ENCODE assay signal across 21 mouse cellular contexts in genomic region chr1:151285045-151285444, GRCm38 (mm10). TPM values are rescaled to one million over a fixed set of nuclear protein-coding genes. Genes with fewer than 3 reads are reported as not detected.
A peak's percentile ranks its signal among the peaks of the same experiment; 100 is the strongest.
DNase-seq lines count a peak whose midpoint lies in the region; ATAC-seq and TF ChIP-seq lines count a peak whose summit lies in the region.
"Had no signal": no experiment of that assay in that cellular context is flagged by ENCODE, and none has a peak within 500 bp of the region (broad histone marks: within the 10 kb centered on the region; RNA-seq: fewer than 3 reads in every experiment).

No protein-coding gene starts in this region.

- no peak for TF ChIP-seq CTCF in CH12.LX (conservative IDR thresholded peaks at IDR 0.05 in 1 of 2, IDR thresholded peaks at IDR 0.05 in 1 of 2; ENCODE audit: low read depth in 2 of 2, low read length in 2 of 2)

- DNase-seq in A20 (ENCODE audit: low read depth, low spot score) (peak; percentile 90), CH12.LX (ENCODE audit: extremely low read depth) (peak; percentile 91)
- DNase-seq in lung, postnatal 36 days = no peak
- DNase-seq in cerebellum, adult 11 months = no peak
- DNase-seq: adrenal gland, postnatal 25 days; B cell, adult 2 months; cerebellum, adult 11-12 months; cerebellum, adult 9-10 months; cerebellum, postnatal 25 days; forebrain, postnatal 0 days; gastrocnemius, postnatal 14 days; heart, postnatal 10 days had no signal

- in situ Hi-C loops in CH12.LX (cut with MboI; ENCODE audit: low pct_ligation_motif_present, low pct_unique_long_range_greater_than_20kb, low sequenced_read_pairs) = no loop called here

- no peaks in the 10 kb centered on the region for H3K27me3 ChIP-seq in CH12.LX (replicated peaks)
- H3K27me3 ChIP-seq in heart, embryonic 11.5 days (ENCODE audit: control insufficient read depth, insufficient read depth, low read length) = no peaks in the 10 kb centered on the region
- H3K27me3 ChIP-seq: forebrain, embryonic 13.5 days; intestine, embryonic 15.5 days had no signal

- H3K79me2 ChIP-seq in CH12.LX (replicated peaks; ENCODE audit: control insufficient read depth, extremely low read depth, insufficient read depth, poor library complexity, severe bottlenecking) = no peaks in the 10 kb centered on the region

- no peak; the same call in 1 of the 2 replicates for TF ChIP-seq RAD21 in CH12.LX (IDR thresholded peaks at IDR 0.05; ENCODE audit: low read depth, low read length)

- H3K4me2 ChIP-seq in CH12.LX (ENCODE audit: insufficient read depth, low read depth, poor library complexity, severe bottlenecking) = peak overlapping the region; percentile 10; the same call in 1 of the 2 replicates
- H3K4me2 ChIP-seq in heart, embryonic 11.5 days = no peak overlapping the region
- H3K4me2 ChIP-seq: forebrain, embryonic 13.5 days; hindbrain, embryonic 14.5 days; intestine, embryonic 15.5 days had no signal

- H3K27ac ChIP-seq in CH12.LX (ENCODE audit: insufficient read depth, low read depth) = no peak overlapping the region
- H3K27ac ChIP-seq in heart, embryonic 11.5 days (ENCODE audit: low read depth, low read length) = no peak overlapping the region
- H3K27ac ChIP-seq: embryonic facial prominence, embryonic 10.5 days; forebrain, embryonic 13.5 days; hindbrain, embryonic 10.5 days; hindbrain, embryonic 14.5 days; intestine, embryonic 15.5 days had no signal

- H3K4me1 ChIP-seq in CH12.LX (ENCODE audit: control insufficient read depth in 1 of 2, insufficient read depth in 2 of 2) = peaks cover 14 to 30% of the 10 kb centered on the region in 2 experiments
- H3K4me1 ChIP-seq in heart, embryonic 11.5 days (ENCODE audit: control insufficient read depth, insufficient read depth, low read length) = no peaks in the 10 kb centered on the region; the same call in none of the 2 replicates
- H3K4me1 ChIP-seq: forebrain, embryonic 13.5 days; hindbrain, embryonic 10.5 days had no signal

- dilution Hi-C loops in CH12.LX (cut with MboI; ENCODE audit: extremely low pct_ligation_motif_present, extremely low pct_unique_long_range_greater_than_20kb, low sequenced_read_pairs) = no loop called here

- TF ChIP-seq EP300 in CH12.LX (IDR thresholded peaks at IDR 0.05; ENCODE audit: low read length) = peak; percentile 88

- no peak for TF ChIP-seq POLR2A in CH12.LX (IDR thresholded peaks at IDR 0.05; ENCODE audit: low read depth, low read length)

- no peak overlapping the region for H3K4me3 ChIP-seq in CH12.LX (replicated peaks in 1 of 3; ENCODE audit: low read depth in 2 of 3, low read length in 2 of 3, poor library complexity in 1 of 3)
- H3K4me3 ChIP-seq in heart, embryonic 11.5 days (ENCODE audit: low read depth, low read length) = no peak overlapping the region
- H3K4me3 ChIP-seq: embryonic facial prominence, embryonic 10.5 days; forebrain, embryonic 13.5 days; hindbrain, embryonic 10.5 days; intestine, embryonic 15.5 days had no signal

- H3K36me3 ChIP-seq in CH12.LX (replicated peaks in 1 of 2; ENCODE audit: control insufficient read depth in 1 of 2, insufficient read depth in 1 of 2, low read length in 1 of 2) = no peaks in the 10 kb centered on the region
- no peaks in the 10 kb centered on the region for H3K36me3 ChIP-seq in heart, embryonic 11.5 days (ENCODE audit: control insufficient read depth, insufficient read depth, low read length)
- H3K36me3 ChIP-seq: embryonic facial prominence, embryonic 10.5 days; hindbrain, embryonic 10.5 days; intestine, embryonic 15.5 days had no signal

- H3K9ac ChIP-seq in CH12.LX (ENCODE audit: insufficient read depth, low read depth) = no peak overlapping the region
- no peak overlapping the region for H3K9ac ChIP-seq in heart, embryonic 11.5 days (ENCODE audit: low read depth, low read length)
- H3K9ac ChIP-seq: forebrain, embryonic 13.5 days; forebrain, postnatal 0 days; hindbrain, embryonic 14.5 days; intestine, embryonic 15.5 days had no signal

- peak; percentile 22 to 25; a peak in 2 of 4 replicates for ATAC-seq in hematopoietic stem cell, adult 5-6 weeks (replicated peaks in 1 of 2; ENCODE audit: insufficient read depth in 1 of 2, low FRiP score in 2 of 2, low TSS enrichment in 1 of 2, low read depth in 1 of 2, poor library complexity in 2 of 2, severe bottlenecking in 2 of 2)
- peak; percentile 36; the same call in 1 of the 2 replicates for ATAC-seq in monocyte, adult 5-6 weeks (replicated peaks; ENCODE audit: insufficient number of reproducible peaks, low FRiP score, low TSS enrichment, poor library complexity, severe bottlenecking)
- ATAC-seq in heart, embryonic 11.5 days (replicated peaks; ENCODE audit: insufficient number of reproducible peaks, low FRiP score, low TSS enrichment) = no peak
- ATAC-seq: CD4-positive, CD25-positive, alpha-beta regulatory T cell, adult 4 months; forebrain, embryonic 13.5 days; forebrain, postnatal 0 days; intestine, embryonic 15.5 days had no signal

- H3K9me3 ChIP-seq in CH12.LX (replicated peaks; ENCODE audit: low read length) = no peaks in the 10 kb centered on the region
- H3K9me3 ChIP-seq in heart, embryonic 11.5 days (replicated peaks; ENCODE audit: control insufficient read depth, low read length) = no peaks in the 10 kb centered on the region
- H3K9me3 ChIP-seq: embryonic facial prominence, embryonic 10.5 days; forebrain, embryonic 13.5 days; hindbrain, embryonic 10.5 days; intestine, embryonic 15.5 days had no signal

- WGBS in heart, embryonic 11.5 days (ENCODE audit: insufficient replicate concordance) = 85% methylated on average over 7 of the region's 7 CpGs

TF ChIP-seq in CH12.LX, 34 proteins besides CTCF, POLR2A, EP300 and RAD21:
- TF ChIP-seq CHD1 (IDR thresholded peaks at IDR 0.05; ENCODE audit: low read depth, low read length) (no peak), JUND (conservative IDR thresholded peaks at IDR 0.05; ENCODE audit: low read depth, low read length) (peak; percentile 89), MEF2A (IDR thresholded peaks at IDR 0.05; ENCODE audit: borderline replicate concordance, low read depth, low read length) (peak; percentile 52; the same call in 1 of the 2 replicates), JUN (IDR thresholded peaks at IDR 0.05; ENCODE audit: insufficient read depth, low read depth, low read length) (peak; percentile 74), MAFK (IDR thresholded peaks at IDR 0.05; ENCODE audit: insufficient replicate concordance, low read length) (no peak), IRF4 (IDR thresholded peaks at IDR 0.05; ENCODE audit: low read depth, low read length) (peak; percentile 95), USF1 (IDR thresholded peaks at IDR 0.05; ENCODE audit: low read depth, low read length) (no peak), ETS1 (conservative IDR thresholded peaks at IDR 0.05; ENCODE audit: low read depth, low read length) (peak; percentile 32; the same call in 1 of the 2 replicates), MYC (IDR thresholded peaks at IDR 0.05; ENCODE audit: low read depth, low read length) (0 out of 2 replicates have a peak, but pooled peaks have one; percentile 31), BHLHE40 (IDR thresholded peaks at IDR 0.05; ENCODE audit: low read depth, low read length) (0 out of 2 replicates have a peak, but pooled peaks have one; percentile 35)

RNA-seq across cellular contexts. Expression of gene Ivns1abp, which starts 59.2 kb away (rescaled TPM):
- total RNA-seq in CH12.LX (2012; rRNA removed) (77.6 and 88.1 TPM in 2 replicates), CH12.LX (2014; rRNA removed) (197 and 234 TPM in 2 replicates)
- polyA plus RNA-seq in CH12.LX (2012; ENCODE audit: insufficient read length, low read depth) = 212 and 216 TPM in 2 replicates
- 556 and 557 TPM in 2 replicates for total RNA-seq in hematopoietic stem cell, adult 5-6 weeks (2017)
- total RNA-seq in monocyte, adult 5-6 weeks (2017) = 269 to 290 TPM (median 273 TPM) in 3 replicates
- 228 and 296 TPM in 2 replicates for polyA plus RNA-seq in heart, embryonic 11.5 days (2014; fragmentation: Nextera tagmentation; extraction: Ambion mirVana)

Comparison
In these comparisons a context has a peak if more than half of its experiments do, and no peak if none do; other contexts are left out.
1. DNase-seq: peak in A20 (single experiment) and CH12.LX (single experiment); none in lung, postnatal 36 days (single experiment) and cerebellum, adult 11 months (single experiment).